Mouse (Mus musculus): ENCODE measurements around the gene Glp1r. TPM values are rescaled to one million over a fixed set of nuclear protein-coding genes. Genes with fewer than 3 reads are reported as not detected.

Gene Glp1r
- polyA plus RNA-seq, 1 experiment = 0.27 TPM

DNA sequence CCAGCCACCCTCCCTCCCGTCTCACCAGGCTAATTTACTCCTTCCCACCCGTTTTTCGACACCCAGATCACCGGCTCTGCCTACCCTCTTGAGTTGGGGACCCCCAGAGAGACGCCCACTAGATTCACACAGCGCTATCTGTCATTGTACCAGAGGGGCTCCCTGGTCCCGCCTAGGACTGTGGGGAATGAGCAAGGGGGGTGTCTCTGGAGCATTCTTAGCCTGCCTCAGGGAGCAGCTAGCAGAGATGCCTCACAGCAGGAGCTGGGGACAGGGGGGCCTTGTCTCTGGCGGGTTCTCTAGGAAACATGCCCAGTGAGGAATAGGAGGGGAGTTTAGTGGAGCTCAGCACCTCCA lies 10.1 kb downstream of the Glp1r start:
- no peak for DNase-seq
- Histone ChIP-seq H3K4me3 (ENCODE audit: insufficient read depth, low read depth, low read length) (no peak overlapping the region), H3K36me3 (ENCODE audit: control insufficient read depth, insufficient read depth, low read length) (no peaks in the 10 kb centered on the region), H3K4me1 (ENCODE audit: control insufficient read depth, insufficient read depth, low read length) (no peaks in the 10 kb centered on the region), H3K27me3 (replicated peaks; ENCODE audit: control insufficient read depth, insufficient read depth, low read length) (no peaks in the 10 kb centered on the region), H3K27ac (ENCODE audit: insufficient read depth, low read depth, low read length) (no peak overlapping the region)
- 17% methylated on average over 8 of the region's 8 CpGs for WGBS
- TF ChIP-seq CTCF (conservative IDR thresholded peaks at IDR 0.05; ENCODE audit: insufficient read depth, insufficient read length, low read depth, low read length) (no peak), POLR2A (IDR thresholded peaks at IDR 0.05; ENCODE audit: low read depth, low read length) (no peak)

DNA sequence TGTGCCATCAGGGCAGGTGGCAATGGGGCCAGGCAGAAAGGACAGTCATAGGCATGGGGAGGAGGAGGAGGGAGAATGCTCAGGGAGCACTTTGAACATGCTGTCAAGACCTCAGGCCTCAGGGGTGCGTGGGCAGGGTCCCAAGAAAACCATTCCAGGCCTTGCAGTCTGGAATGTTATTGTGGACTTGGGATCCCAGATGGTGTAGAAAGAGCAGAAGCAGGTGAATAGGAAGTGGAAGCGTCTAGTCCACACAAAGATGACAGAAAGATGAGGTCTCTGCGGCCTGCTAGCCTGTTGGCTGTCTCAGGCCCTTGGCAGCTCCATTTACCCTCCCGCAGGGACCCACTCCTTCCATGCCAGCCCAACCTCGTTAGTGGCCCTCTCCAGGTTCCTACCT lies 10.9 kb downstream of the Glp1r start:
- Histone ChIP-seq H3K4me3 (ENCODE audit: insufficient read depth, low read depth, low read length) (no peak overlapping the region), H3K27me3 (replicated peaks; ENCODE audit: control insufficient read depth, insufficient read depth, low read length) (no peaks in the 10 kb centered on the region), H3K4me1 (ENCODE audit: control insufficient read depth, insufficient read depth, low read length) (no peaks in the 10 kb centered on the region), H3K27ac (ENCODE audit: insufficient read depth, low read depth, low read length) (no peak overlapping the region), H3K36me3 (ENCODE audit: control insufficient read depth, insufficient read depth, low read length) (no peaks in the 10 kb centered on the region)
- 75% methylated on average over 5 of the region's 5 CpGs for whole genome bisulfite sequencing
- no peak for DNase-seq
- no peak for TF ChIP-seq CTCF (conservative IDR thresholded peaks at IDR 0.05; ENCODE audit: insufficient read depth, insufficient read length, low read depth, low read length)
- TF ChIP-seq POLR2A (IDR thresholded peaks at IDR 0.05; ENCODE audit: low read depth, low read length) = no peak

GRCm38 (mm10) chr17:30914264-30914663 lies 12.6 kb downstream of the Glp1r start:
- Histone ChIP-seq H3K27ac (ENCODE audit: insufficient read depth, low read depth, low read length) (no peak overlapping the region), H3K36me3 (ENCODE audit: control insufficient read depth, insufficient read depth, low read length) (no peaks in the 10 kb centered on the region), H3K4me1 (ENCODE audit: control insufficient read depth, insufficient read depth, low read length) (no peaks in the 10 kb centered on the region), H3K27me3 (replicated peaks; ENCODE audit: control insufficient read depth, insufficient read depth, low read length) (no peaks in the 10 kb centered on the region), H3K4me3 (ENCODE audit: insufficient read depth, low read depth, low read length) (no peak overlapping the region)
- DNase-seq = no peak
- TF ChIP-seq POLR2A (IDR thresholded peaks at IDR 0.05; ENCODE audit: low read depth, low read length) = no peak

DNA sequence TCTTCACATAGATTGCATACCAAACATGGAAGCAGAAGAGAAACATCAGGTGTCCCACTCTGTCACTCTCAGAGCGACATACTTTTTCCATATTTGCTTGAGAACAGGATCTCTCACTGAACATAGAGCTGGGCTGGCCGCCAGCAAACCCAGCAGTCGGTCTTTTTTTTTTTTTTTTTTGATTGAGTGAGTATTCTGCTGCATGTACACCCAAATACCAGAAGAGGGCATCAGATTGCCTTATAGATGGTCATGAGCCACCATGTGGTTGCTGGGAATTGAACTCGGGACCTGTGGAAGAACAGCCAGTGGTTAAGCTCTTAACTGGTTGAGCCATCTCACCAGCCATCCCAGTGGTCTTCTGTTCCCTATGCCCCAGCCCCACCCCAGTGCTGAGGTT lies 21.9 kb downstream of the Glp1r start:
- WGBS = 56% methylated on average over 4 of the region's 4 CpGs
- H3K4me1 ChIP-seq (ENCODE audit: control insufficient read depth, insufficient read depth, low read length) = no peaks in the 10 kb centered on the region

GRCm38 (mm10) chr17:30930827-30931226 lies 29.2 kb downstream of the Glp1r start:
- H3K36me3 ChIP-seq (ENCODE audit: control insufficient read depth, insufficient read depth, low read length) = no peaks in the 10 kb centered on the region

More for the DNA sequence above, 21.9 kb downstream of the Glp1r start:
- Histone ChIP-seq H3K36me3 (ENCODE audit: control insufficient read depth, insufficient read depth, low read length) (no peaks in the 10 kb centered on the region), H3K27me3 (replicated peaks; ENCODE audit: control insufficient read depth, insufficient read depth, low read length) (no peaks in the 10 kb centered on the region), H3K27ac (ENCODE audit: insufficient read depth, low read depth, low read length) (no peak overlapping the region), H3K4me3 (ENCODE audit: insufficient read depth, low read depth, low read length) (no peak overlapping the region)
- TF ChIP-seq POLR2A (IDR thresholded peaks at IDR 0.05; ENCODE audit: low read depth, low read length) = no peak
- no peak for TF ChIP-seq CTCF (conservative IDR thresholded peaks at IDR 0.05; ENCODE audit: insufficient read depth, insufficient read length, low read depth, low read length)
- no peak for DNase-seq

DNA sequence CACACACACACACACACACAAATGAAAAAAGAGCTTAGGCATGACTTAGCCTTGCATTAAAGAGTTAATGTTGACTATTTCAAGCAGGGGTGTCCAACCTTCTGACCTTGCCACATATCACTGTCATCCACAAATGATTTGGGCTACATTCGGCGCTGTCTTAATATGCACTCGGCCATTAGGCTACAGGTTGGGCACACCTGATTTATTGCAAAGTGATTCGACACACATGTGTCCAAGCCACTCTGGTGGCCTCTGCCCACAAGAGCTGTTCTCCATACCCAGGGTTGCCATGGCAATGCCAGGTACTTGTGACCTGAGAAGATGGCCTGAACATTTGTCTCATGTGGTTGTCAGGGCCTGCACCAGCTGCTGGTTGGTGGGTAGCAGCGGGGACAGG lies 31.2 kb downstream of the Glp1r start:
- H3K4me1 ChIP-seq (ENCODE audit: control insufficient read depth, insufficient read depth, low read length) = no peaks in the 10 kb centered on the region
- WGBS = 36% methylated on average over 5 of the region's 5 CpGs

More at GRCm38 (mm10) chr17:30930827-30931226, 29.2 kb downstream of the Glp1r start:
- Histone ChIP-seq H3K4me3 (ENCODE audit: insufficient read depth, low read depth, low read length) (no peak overlapping the region), H3K27ac (ENCODE audit: insufficient read depth, low read depth, low read length) (no peak overlapping the region), H3K4me1 (ENCODE audit: control insufficient read depth, insufficient read depth, low read length) (no peaks in the 10 kb centered on the region), H3K27me3 (replicated peaks; ENCODE audit: control insufficient read depth, insufficient read depth, low read length) (no peaks in the 10 kb centered on the region)
- WGBS = 70% methylated on average over 7 of the region's 7 CpGs
- no peak for DNase-seq
- TF ChIP-seq CTCF (conservative IDR thresholded peaks at IDR 0.05; ENCODE audit: insufficient read depth, insufficient read length, low read depth, low read length) (no peak), POLR2A (IDR thresholded peaks at IDR 0.05; ENCODE audit: low read depth, low read length) (no peak)

GRCm38 (mm10) chr17:30935301-30935700 lies 33.7 kb downstream of the Glp1r start:
- Histone ChIP-seq H3K4me1 (ENCODE audit: control insufficient read depth, insufficient read depth, low read length) (no peaks in the 10 kb centered on the region), H3K27me3 (replicated peaks; ENCODE audit: control insufficient read depth, insufficient read depth, low read length) (no peaks in the 10 kb centered on the region), H3K27ac (ENCODE audit: insufficient read depth, low read depth, low read length) (no peak overlapping the region), H3K4me3 (ENCODE audit: insufficient read depth, low read depth, low read length) (no peak overlapping the region), H3K36me3 (ENCODE audit: control insufficient read depth, insufficient read depth, low read length) (no peaks in the 10 kb centered on the region)
- 57% methylated on average over 5 of the region's 5 CpGs for WGBS
- no peak for DNase-seq
- TF ChIP-seq POLR2A (IDR thresholded peaks at IDR 0.05; ENCODE audit: low read depth, low read length) (no peak), CTCF (conservative IDR thresholded peaks at IDR 0.05; ENCODE audit: insufficient read depth, insufficient read length, low read depth, low read length) (no peak)

More for the DNA sequence above, 31.2 kb downstream of the Glp1r start:
- TF ChIP-seq POLR2A (IDR thresholded peaks at IDR 0.05; ENCODE audit: low read depth, low read length) = no peak
- TF ChIP-seq CTCF (conservative IDR thresholded peaks at IDR 0.05; ENCODE audit: insufficient read depth, insufficient read length, low read depth, low read length) = no peak
- DNase-seq = no peak
- H3K27ac ChIP-seq (ENCODE audit: insufficient read depth, low read depth, low read length) = no peak overlapping the region
- H3K27me3 ChIP-seq (replicated peaks; ENCODE audit: control insufficient read depth, insufficient read depth, low read length) = no peaks in the 10 kb centered on the region
- H3K4me3 ChIP-seq (ENCODE audit: insufficient read depth, low read depth, low read length) = no peak overlapping the region
- H3K36me3 ChIP-seq (ENCODE audit: control insufficient read depth, insufficient read depth, low read length) = no peaks in the 10 kb centered on the region

- no peaks in the 10 kb centered on the region for H3K36me3 ChIP-seq (ENCODE audit: control insufficient read depth, insufficient read depth, low read length)
- no peaks in the 10 kb centered on the region for H3K4me1 ChIP-seq (ENCODE audit: control insufficient read depth, insufficient read depth, low read length)
- H3K4me3 ChIP-seq (ENCODE audit: insufficient read depth, low read depth, low read length) = no peak overlapping the region
- no peak for DNase-seq
- H3K27me3 ChIP-seq (replicated peaks; ENCODE audit: control insufficient read depth, insufficient read depth, low read length) = no peaks in the 10 kb centered on the region
- TF ChIP-seq CTCF (conservative IDR thresholded peaks at IDR 0.05; ENCODE audit: insufficient read depth, insufficient read length, low read depth, low read length) (no peak), POLR2A (IDR thresholded peaks at IDR 0.05; ENCODE audit: low read depth, low read length) (no peak)
- H3K27ac ChIP-seq (ENCODE audit: insufficient read depth, low read depth, low read length) = no peak overlapping the region
- 43% methylated on average over 9 of the region's 9 CpGs for WGBS
Measured at GRCm38 (mm10) chr17:30938554-30938953, 36.9 kb downstream of the Glp1r start.

Measured in kidney, adult 2 months (tissue).